Mouse (Mus musculus) neural tube, embryonic 14.5 days (tissue): ENCODE measurements around the gene Gm45337. TPM values are rescaled to one million over a fixed set of nuclear protein-coding genes. Genes with fewer than 3 reads are reported as not detected.
"Not testable (repeated sequence)": the region's sequence is repeated elsewhere in the genome, so short reads cannot be mapped to it uniquely, and the experiment has no call there.

ENCODE experiments used
- ATAC-seq: fragments of 200-750 bp; cut with Nextera tagmentation; 2 replicates; pipeline ENCODE4 v1.8.0; 2017; ENCODE audit warnings: low read depth, mild to moderate bottlenecking, moderate TSS enrichment, moderate library complexity
- H3K27ac ChIP-seq: fragments of 300-500 bp; sonication (generic); 2 replicates; pipeline ENCODE4 v1.5.1; 2014; ENCODE audit warnings: low read depth, mild to moderate bottlenecking, control low read depth, low read length, moderate library complexity, mixed read lengths
- H3K27me3 ChIP-seq: fragments of 300-500 bp; sonication (generic); 2 replicates; pipeline ENCODE4 v1.6.1; 2014; ENCODE audit warnings: low read length; ENCODE audit not compliant: control insufficient read depth, insufficient read depth
- H3K36me3 ChIP-seq: fragments of 300-500 bp; sonication (generic); 2 replicates; pipeline ENCODE4 v1.6.1; 2014; ENCODE audit warnings: low read length, mixed read lengths; ENCODE audit not compliant: control insufficient read depth, insufficient read depth
- H3K4me1 ChIP-seq: fragments of 300-500 bp; sonication (generic); 2 replicates; pipeline ENCODE4 v1.6.1; 2014; ENCODE audit warnings: low read length; ENCODE audit not compliant: control insufficient read depth, insufficient read depth
- H3K4me2 ChIP-seq: fragments of 300-500 bp; sonication (generic); 2 replicates; pipeline ENCODE4 v1.6.1; 2014; ENCODE audit warnings: mild to moderate bottlenecking, low read depth, low read length, control low read depth
- H3K4me3 ChIP-seq: fragments of 300-500 bp; sonication (generic); 2 replicates; pipeline ENCODE4 v1.5.1; 2014; ENCODE audit warnings: low read depth, low read length, control low read depth, mixed read lengths
- H3K9ac ChIP-seq: fragments of 300-500 bp; sonication (generic); replicated peaks from 2 replicates; pipeline ENCODE4 v1.6.1; 2014; ENCODE audit warnings: low read depth, mild to moderate bottlenecking, control low read depth, low read length, mixed read lengths
- H3K9me3 ChIP-seq: fragments of 300-500 bp; sonication (generic); 2 replicates; pipeline ENCODE4 v1.6.1; 2016; ENCODE audit warnings: low read length; ENCODE audit not compliant: control insufficient read depth
- WGBS: fragments of 180-500 bp; shearing (Covaris S2); extraction: QIAGEN DNeasy Blood & Tissue Kit; methylation state at CpG from one replicate; pipeline ENCODE4 v1.1.7; 2014; 5-methylcytosine and 5-hydroxymethylcytosine counted together
- polyA plus RNA-seq: library from polyadenylated mRNA; unstranded; fragments of >200 nt; fragmentation: Nextera tagmentation; extraction: Ambion mirVana; gene quantifications from 2 replicates; pipeline ENCODE4 v1.2.1, GENCODE M21; 2014

Gene Gm45337
- polyA plus RNA-seq, 1 experiment from 2014 or later: not detected

- not testable (repeated sequence) for H3K4me1 ChIP-seq, H3K9me3 ChIP-seq, H3K4me2 ChIP-seq, H3K27me3 ChIP-seq, H3K27ac ChIP-seq, H3K4me3 ChIP-seq, H3K9ac ChIP-seq, ATAC-seq, H3K36me3 ChIP-seq
- WGBS: 59% methylated on average over 2 of the region's 2 CpGs
Measured at GRCm38 (mm10) chr7:142157013-142157412, 12.6 kb upstream of the Gm45337 start, which contains the start of gene Gm29735. Gene Gm29735, minus strand, starts transcription at chr7:142157113.

- no peak overlapping the region for H3K9ac ChIP-seq
- 72% methylated on average over 1 of the region's 1 CpGs for WGBS
- H3K4me2 ChIP-seq: no peak overlapping the region
- no peaks in the 10 kb centered on the region for H3K27me3 ChIP-seq
- no peak for ATAC-seq
- H3K36me3 ChIP-seq: no peaks in the 10 kb centered on the region
- H3K9me3 ChIP-seq: no peaks in the 10 kb centered on the region
- H3K4me3 ChIP-seq: no peak overlapping the region
- H3K4me1 ChIP-seq: no peaks in the 10 kb centered on the region
- H3K27ac ChIP-seq: no peak overlapping the region
Measured at GRCm38 (mm10) chr7:142155308-142155707, 10.9 kb upstream of the Gm45337 start.

GRCm38 (mm10) chr7:142152191-142152590 is 7.8 kb upstream of the Gm45337 start:
- Histone ChIP-seq H3K4me1 (no peaks in the 10 kb centered on the region), H3K27ac (no peak overlapping the region)

GRCm38 (mm10) chr7:142148633-142149032 is 4.2 kb upstream of the Gm45337 start:
- H3K4me2 ChIP-seq: no peak overlapping the region
- H3K27me3 ChIP-seq: no peaks in the 10 kb centered on the region
- no peaks in the 10 kb centered on the region for H3K9me3 ChIP-seq
- H3K27ac ChIP-seq: no peak overlapping the region
- no peaks in the 10 kb centered on the region for H3K4me1 ChIP-seq
- H3K9ac ChIP-seq: no peak overlapping the region
- no peak for ATAC-seq
- no peaks in the 10 kb centered on the region for H3K36me3 ChIP-seq
- H3K4me3 ChIP-seq: no peak overlapping the region

More at GRCm38 (mm10) chr7:142152191-142152590, 7.8 kb upstream of the Gm45337 start:
- no peak for ATAC-seq
- WGBS: 83% methylated on average over 4 of the region's 4 CpGs
- Histone ChIP-seq H3K36me3 (no peaks in the 10 kb centered on the region), H3K4me3 (no peak overlapping the region), H3K27me3 (no peaks in the 10 kb centered on the region), H3K9ac (no peak overlapping the region), H3K9me3 (no peaks in the 10 kb centered on the region), H3K4me2 (no peak overlapping the region)

GRCm38 (mm10) chr7:142146033-142146432 is 1.6 kb upstream of the Gm45337 start:
- Histone ChIP-seq H3K4me2 (no peak overlapping the region), H3K36me3 (no peaks in the 10 kb centered on the region), H3K27me3 (no peaks in the 10 kb centered on the region), H3K27ac (no peak overlapping the region), H3K4me3 (no peak overlapping the region), H3K4me1 (no peaks in the 10 kb centered on the region), H3K9me3 (no peaks in the 10 kb centered on the region), H3K9ac (no peak overlapping the region)
- no peak for ATAC-seq
- WGBS: 15% methylated on average over 1 of the region's 1 CpGs

GRCm38 (mm10) chr7:142145413-142145940 is 1.1 kb upstream of the Gm45337 start:
- no peak overlapping the region for H3K4me3 ChIP-seq
- H3K27ac ChIP-seq: no peak overlapping the region
- H3K9me3 ChIP-seq: no peaks in the 10 kb centered on the region
- H3K36me3 ChIP-seq: no peaks in the 10 kb centered on the region
- H3K4me2 ChIP-seq: no peak overlapping the region
- WGBS: 58% methylated on average over 4 of the region's 4 CpGs
- H3K9ac ChIP-seq: no peak overlapping the region
- H3K27me3 ChIP-seq: no peaks in the 10 kb centered on the region
- no peaks in the 10 kb centered on the region for H3K4me1 ChIP-seq
- no peak for ATAC-seq

- H3K4me1 ChIP-seq, H3K4me3 ChIP-seq, H3K27me3 ChIP-seq, H3K36me3 ChIP-seq, H3K9me3 ChIP-seq, H3K9ac ChIP-seq, H3K27ac ChIP-seq, ATAC-seq, H3K4me2 ChIP-seq: not testable (repeated sequence)
- 74% methylated on average over 1 of the region's 1 CpGs for WGBS
Measured at GRCm38 (mm10) chr7:142143506-142144010, 849 bp downstream of the Gm45337 start.

GRCm38 (mm10) chr7:142140696-142141095 is 3.7 kb downstream of the Gm45337 start:
- no peak overlapping the region for H3K27ac ChIP-seq
- 12% methylated on average over 1 of the region's 1 CpGs for WGBS
- no peak overlapping the region for H3K4me2 ChIP-seq
- H3K4me1 ChIP-seq: no peaks in the 10 kb centered on the region
- no peak for ATAC-seq
- H3K36me3 ChIP-seq: no peaks in the 10 kb centered on the region
- H3K9ac ChIP-seq: no peak overlapping the region
- H3K9me3 ChIP-seq: no peaks in the 10 kb centered on the region
- no peaks in the 10 kb centered on the region for H3K27me3 ChIP-seq
- H3K4me3 ChIP-seq: no peak overlapping the region

- 45% methylated on average over 2 of the region's 2 CpGs for WGBS
- H3K9me3 ChIP-seq, ATAC-seq, H3K27ac ChIP-seq, H3K9ac ChIP-seq, H3K36me3 ChIP-seq, H3K4me1 ChIP-seq, H3K27me3 ChIP-seq, H3K4me3 ChIP-seq, H3K4me2 ChIP-seq: not testable (repeated sequence)
Measured at GRCm38 (mm10) chr7:142135934-142136333, 8.5 kb downstream of the Gm45337 start, which contains the start of gene Gm39115. Gene Gm39115, minus strand, starts transcription at chr7:142136034.
